Mouse (Mus musculus): ENCODE measurements around the gene Dlst. TPM values are rescaled to one million over a fixed set of nuclear protein-coding genes. Genes with fewer than 3 reads are reported as not detected.

The Dlst gene
- total RNA-seq, 1 experiment from 2014 or later, result 173 TPM

- no peak for ATAC-seq (ENCODE audit: extremely low read depth, insufficient number of reproducible peaks, low FRiP score, poor library complexity, severe bottlenecking)
Observed at GRCm38 (mm10) chr12:85175926-85176845, 65.6 kb downstream of the Dlst start.

GRCm38 (mm10) chr12:85176846-85177523 is 66.4 kb downstream of the Dlst start:
- no peak for ATAC-seq (ENCODE audit: extremely low read depth, insufficient number of reproducible peaks, low FRiP score, poor library complexity, severe bottlenecking)

GRCm38 (mm10) chr12:85177740-85178239 is 67.2 kb downstream of the Dlst start, which contains the start of gene Pgf:
TSS of gene Pgf (minus strand) at chr12:85177790.
- ATAC-seq (ENCODE audit: extremely low read depth, insufficient number of reproducible peaks, low FRiP score, poor library complexity, severe bottlenecking), result no peak

- ATAC-seq (ENCODE audit: extremely low read depth, insufficient number of reproducible peaks, low FRiP score, poor library complexity, severe bottlenecking), result no peak
Observed at GRCm38 (mm10) chr12:85178294-85178693, 67.7 kb downstream of the Dlst start.

- ATAC-seq (ENCODE audit: extremely low read depth, insufficient number of reproducible peaks, low FRiP score, poor library complexity, severe bottlenecking), result no peak
Observed at GRCm38 (mm10) chr12:85181475-85182344, 71.1 kb downstream of the Dlst start.

GRCm38 (mm10) chr12:85182345-85182643 is 71.7 kb downstream of the Dlst start:
- no peak for ATAC-seq (ENCODE audit: extremely low read depth, insufficient number of reproducible peaks, low FRiP score, poor library complexity, severe bottlenecking)

GRCm38 (mm10) chr12:85182898-85183297 is 72.3 kb downstream of the Dlst start:
- ATAC-seq (ENCODE audit: extremely low read depth, insufficient number of reproducible peaks, low FRiP score, poor library complexity, severe bottlenecking), result no peak; the same call in 1 of the 2 replicates

GRCm38 (mm10) chr12:85184118-85184517 is 73.5 kb downstream of the Dlst start:
- no peak for ATAC-seq (ENCODE audit: extremely low read depth, insufficient number of reproducible peaks, low FRiP score, poor library complexity, severe bottlenecking)

Other genes starting within 250 kb of the Dlst start
- gene Ltbp2, start 234.3 kb upstream of the Dlst start, total RNA-seq (2017), result 0.12 TPM in 2 replicates
- 90.1 and 92.3 TPM in 2 replicates for gene Fcf1, start 139.9 kb upstream of the Dlst start, total RNA-seq (2017)
- 45.1 and 48.8 TPM in 2 replicates for gene Arel1, start 139.9 kb upstream of the Dlst start, total RNA-seq (2017)
- 61.8 and 67.9 TPM in 2 replicates for gene Ylpm1, start 114.5 kb upstream of the Dlst start, total RNA-seq (2017)
- gene Prox2, start 74 bp upstream of the Dlst start, total RNA-seq (2017), result 1.6 and 5.0 TPM in 2 replicates
- gene Rps6kl1, start 40.4 kb downstream of the Dlst start, total RNA-seq (2017), result not detected in 2 replicates
- gene Pgf, start 67.0 kb downstream of the Dlst start, total RNA-seq (2017), result not detected in 2 replicates
- gene Eif2b2, start 108.6 kb downstream of the Dlst start, total RNA-seq (2017), result 48.6 and 55.7 TPM in 2 replicates
- 9.6 and 10.1 TPM in 2 replicates for gene Mlh3, start 159.8 kb downstream of the Dlst start, total RNA-seq (2017)
- gene Acyp1, start 177.6 kb downstream of the Dlst start, total RNA-seq (2017), result 32.4 TPM in 2 replicates
- gene Zc2hc1c, start 177.8 kb downstream of the Dlst start, total RNA-seq (2017), result not detected in 2 replicates
- gene Nek9, start 228.5 kb downstream of the Dlst start, total RNA-seq (2017), result 44.6 and 47.6 TPM in 2 replicates

Measured in neutrophil, adult 5-6 weeks (primary cell).